Mouse (Mus musculus) lung, adult 2 months (tissue): ENCODE measurements around the gene Rab11a. TPM values are rescaled to one million over a fixed set of nuclear protein-coding genes. Genes with fewer than 3 reads are reported as not detected.
A peak's percentile ranks its signal among the peaks of the same experiment; 100 is the strongest.

Experiments used
- DNase-seq: peaks from one replicate; pipeline ENCODE4 v3.0.0; 2022
- H3K4me1 ChIP-seq: fragments of 200-500 bp; 2 replicates; pipeline ENCODE4 v1.6.1; 2011; ENCODE audit warnings: low read length; ENCODE audit not compliant: control insufficient read depth, insufficient read depth
- H3K4me3 ChIP-seq: fragments of 200-500 bp; replicated peaks from 2 replicates; pipeline ENCODE3; 2011; ENCODE audit warnings: low read depth, mild to moderate bottlenecking, control low read depth, low read length; ENCODE audit errors: extremely low read depth
- CTCF ChIP-seq: fragments of 200-500 bp; IDR thresholded peaks from 2 replicates; pipeline ENCODE4 v1.5.1; 2011; ENCODE audit warnings: mild to moderate bottlenecking, low read length, control low read depth; ENCODE audit not compliant: insufficient read depth
- POLR2A ChIP-seq: fragments of 200-500 bp; IDR thresholded peaks from 2 replicates; pipeline ENCODE4 v1.6.1; 2011; ENCODE audit warnings: low read depth, mild to moderate bottlenecking, control low read depth, low read length, borderline replicate concordance; ENCODE audit errors: extremely low read depth
- WGBS: fragments of 180-500 bp; shearing (Covaris S2); methylation state at CpG from one replicate; pipeline ENCODE4 v1.1.7; 2018; 5-methylcytosine and 5-hydroxymethylcytosine counted together
- polyA plus RNA-seq: library from polyadenylated mRNA; depleted of rRNA; stranded (reverse); fragments of >200 nt; gene quantifications from 2 replicates; pipeline ENCODE4 v1.2.3, GENCODE M21; 2012

The Rab11a gene
- polyA plus RNA-seq, 1 experiment = 109 TPM

- Histone ChIP-seq H3K4me1 (no peaks in the 10 kb centered on the region), H3K4me3 (no peak overlapping the region)
- TF ChIP-seq POLR2A (no peak), CTCF (no peak)
- peak; percentile 63 for DNase-seq
- WGBS = 39% methylated on average over 5 of the region's 5 CpGs
Observed at GRCm38 (mm10) chr9:64774411-64774811, 36.9 kb upstream of the Rab11a start.

- TF ChIP-seq CTCF = no peak
- TF ChIP-seq POLR2A = no peak
- no peak for DNase-seq
- 58% methylated on average over 4 of the region's 4 CpGs for WGBS
- H3K4me1 ChIP-seq = no peaks in the 10 kb centered on the region
- no peak overlapping the region for H3K4me3 ChIP-seq
Observed at GRCm38 (mm10) chr9:64773936-64774335, 36.4 kb upstream of the Rab11a start.

- H3K4me1 ChIP-seq = no peaks in the 10 kb centered on the region
- DNase-seq = no peak
- 72% methylated on average over 8 of the region's 8 CpGs for WGBS
- TF ChIP-seq CTCF (no peak), POLR2A (no peak)
- no peak overlapping the region for H3K4me3 ChIP-seq
Observed at GRCm38 (mm10) chr9:64773254-64773653, 35.7 kb upstream of the Rab11a start.

DNA sequence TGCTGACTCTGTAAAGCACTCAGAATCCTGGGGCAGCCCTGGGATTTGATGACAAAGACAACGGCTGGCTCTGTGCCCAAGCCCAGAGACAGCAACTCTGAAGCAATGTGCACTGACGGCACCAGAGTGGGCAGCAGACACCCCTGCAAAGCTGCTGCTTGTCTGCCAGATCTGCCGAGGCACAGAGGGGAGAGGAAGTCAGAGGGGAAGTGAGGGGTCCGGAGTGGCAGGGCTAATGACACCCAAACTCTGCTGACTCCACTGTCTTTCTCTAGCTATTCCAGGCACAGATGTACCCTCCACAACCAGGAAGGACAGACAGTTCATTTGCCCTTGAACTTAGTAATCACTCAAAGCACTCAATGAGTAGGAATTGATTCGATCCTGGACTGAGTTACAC is 33.7 kb upstream of the Rab11a start:
- TF ChIP-seq CTCF = no peak
- no peak for TF ChIP-seq POLR2A
- Histone ChIP-seq H3K4me1 (no peaks in the 10 kb centered on the region), H3K4me3 (no peak overlapping the region)
- no peak for DNase-seq
- WGBS = 29% methylated on average over 5 of the region's 5 CpGs

DNA sequence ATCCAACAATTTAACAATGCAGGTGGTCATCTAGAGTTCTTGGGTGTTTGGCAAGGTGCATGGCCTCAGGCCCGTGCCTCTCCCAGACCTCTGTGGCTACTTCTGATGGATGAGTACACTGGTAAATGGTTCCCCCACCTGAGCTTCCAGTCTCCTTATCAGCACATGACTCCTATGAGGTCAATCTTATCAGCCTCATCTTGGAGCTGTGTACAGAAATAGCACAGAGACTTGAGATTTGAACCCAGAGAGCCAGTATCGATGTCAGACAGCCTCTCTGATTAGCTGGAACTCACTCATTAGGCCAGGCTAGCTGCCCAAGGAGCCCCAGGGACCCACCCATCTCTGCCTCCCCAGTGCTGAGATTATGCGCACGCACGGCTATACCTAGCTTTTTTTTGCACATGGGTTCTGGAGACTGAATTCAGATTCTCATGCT is 32.9 kb upstream of the Rab11a start:
- TF ChIP-seq POLR2A (no peak), CTCF (no peak)
- no peaks in the 10 kb centered on the region for H3K4me1 ChIP-seq
- no peak overlapping the region for H3K4me3 ChIP-seq
- DNase-seq = no peak
- WGBS = 81% methylated on average over 5 of the region's 5 CpGs

DNA sequence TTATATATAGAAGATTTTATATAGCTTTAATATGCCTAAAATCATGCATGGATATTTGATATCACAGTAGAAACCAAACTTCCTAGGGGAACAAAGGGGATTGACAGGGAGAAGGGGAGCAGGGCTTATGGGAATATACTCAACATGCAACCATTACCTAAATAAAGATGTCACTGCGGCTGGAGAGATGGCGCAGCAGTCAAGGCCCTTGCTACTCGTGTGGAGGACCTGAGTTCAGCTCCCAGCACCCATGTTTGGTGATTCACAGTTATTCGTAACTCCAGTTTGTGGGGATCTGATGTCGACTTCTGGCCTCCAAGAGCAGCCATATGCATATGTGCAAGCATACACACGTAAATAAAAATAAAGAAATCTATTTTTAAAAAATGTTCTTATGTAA is 32.4 kb upstream of the Rab11a start:
- no peak for DNase-seq

DNA sequence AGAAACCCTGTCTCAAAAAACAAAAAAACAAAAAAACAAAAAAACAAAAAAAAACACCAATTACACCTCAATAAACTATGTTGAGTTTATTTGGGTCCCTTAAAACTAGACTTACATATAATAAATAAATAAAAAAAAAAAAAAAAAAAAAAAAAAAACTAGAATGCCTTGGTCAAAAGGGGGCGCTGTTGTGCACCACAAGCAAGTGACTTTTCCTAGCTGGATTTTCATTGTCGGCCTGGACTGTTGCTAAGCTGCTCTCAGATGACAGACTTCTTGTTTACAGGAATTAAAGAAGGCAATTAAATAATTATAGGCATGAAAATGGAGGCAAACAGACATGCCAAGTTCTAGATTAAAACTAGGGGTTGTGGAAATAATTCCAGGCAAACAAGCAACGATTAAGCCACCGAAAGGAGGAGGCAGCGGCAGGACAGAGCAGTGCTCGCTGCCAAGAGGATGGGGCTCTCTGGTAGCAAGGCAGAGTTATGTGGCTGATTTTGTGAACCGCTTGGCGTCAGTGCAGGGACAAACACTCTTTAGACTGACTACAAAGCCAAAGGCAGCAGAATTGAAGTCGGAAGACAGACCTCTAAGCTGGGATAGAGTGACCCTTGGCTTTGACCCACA is 31.6 kb upstream of the Rab11a start:
- peak; percentile 35 for DNase-seq
- Histone ChIP-seq H3K4me3 (no peak overlapping the region), H3K4me1 (no peaks in the 10 kb centered on the region)
- TF ChIP-seq POLR2A (no peak), CTCF (peak; percentile 39)
- 52% methylated on average over 9 of the region's 9 CpGs for WGBS

More for the DNA sequence above, 32.4 kb upstream of the Rab11a start:
- no peak overlapping the region for H3K4me3 ChIP-seq
- TF ChIP-seq POLR2A (no peak), CTCF (no peak)
- 91% methylated on average over 6 of the region's 6 CpGs for WGBS
- no peaks in the 10 kb centered on the region for H3K4me1 ChIP-seq

DNA sequence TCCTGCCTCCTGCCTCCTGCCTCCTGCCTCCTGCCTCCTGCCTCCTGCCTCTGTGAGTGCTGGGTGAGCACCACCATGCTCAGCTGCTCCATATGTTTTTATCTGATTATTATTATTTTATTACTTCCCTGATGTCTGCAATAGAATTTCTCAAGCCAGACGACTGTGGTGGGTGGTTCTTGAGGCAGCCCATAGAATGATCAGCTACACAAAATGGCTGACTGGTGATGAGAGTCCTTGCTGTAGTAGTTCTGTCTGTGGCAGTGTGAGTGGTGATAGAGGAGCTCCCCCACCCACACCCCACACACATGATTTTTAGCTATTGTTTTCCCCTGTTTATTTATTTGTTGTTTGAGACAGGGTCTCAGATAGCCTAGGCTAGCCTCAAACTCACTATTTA is 30.2 kb upstream of the Rab11a start:
- no peak for DNase-seq
- Histone ChIP-seq H3K4me3 (no peak overlapping the region), H3K4me1 (no peaks in the 10 kb centered on the region)
- TF ChIP-seq POLR2A (no peak), CTCF (no peak)
- WGBS = 50% methylated on average over 1 of the region's 1 CpGs

DNA sequence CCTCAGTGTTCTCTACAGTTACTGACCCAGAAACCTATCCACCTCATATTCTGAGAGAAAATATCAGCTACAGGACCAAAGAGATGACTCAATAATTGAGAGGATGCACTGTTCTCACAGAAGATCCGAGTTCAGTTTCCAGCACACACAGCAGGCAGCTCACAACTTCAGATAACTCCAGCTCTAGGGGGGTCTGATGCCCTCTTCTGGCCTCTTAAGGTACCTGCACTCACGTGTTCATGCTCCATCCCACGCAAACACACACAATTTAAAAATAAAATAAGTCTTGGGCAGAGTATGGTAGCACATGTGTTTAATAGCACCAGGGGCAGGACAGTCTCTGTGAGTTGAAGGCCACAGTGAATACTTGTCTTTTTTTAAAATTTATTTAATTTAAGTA is 28.6 kb upstream of the Rab11a start:
- DNase-seq = no peak
- 90% methylated on average over 3 of the region's 3 CpGs for WGBS
- TF ChIP-seq CTCF = no peak
- no peaks in the 10 kb centered on the region for H3K4me1 ChIP-seq
- no peak overlapping the region for H3K4me3 ChIP-seq

DNA sequence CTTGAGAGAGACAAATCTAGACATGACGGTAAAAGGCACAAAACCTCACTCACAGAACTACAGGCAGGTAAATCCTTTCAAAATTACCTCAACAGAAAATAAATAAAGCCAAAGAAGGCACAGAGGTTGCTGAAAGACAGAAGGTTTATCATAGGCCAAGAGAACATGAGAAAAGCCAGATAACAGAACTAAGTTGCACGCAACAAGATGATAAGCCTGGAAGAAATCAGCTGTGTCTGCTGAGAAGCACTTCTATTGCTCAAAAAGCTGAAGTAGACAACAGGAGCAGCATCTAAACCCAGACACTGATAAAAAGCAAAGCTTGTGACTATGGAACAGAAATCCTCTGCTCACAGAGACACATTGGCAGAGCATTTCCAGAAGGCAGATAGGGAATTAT is 27.3 kb upstream of the Rab11a start:
- no peak for TF ChIP-seq CTCF
- no peak for TF ChIP-seq POLR2A
- no peaks in the 10 kb centered on the region for H3K4me1 ChIP-seq
- no peak for DNase-seq
- H3K4me3 ChIP-seq = no peak overlapping the region
- WGBS = 75% methylated on average over 2 of the region's 2 CpGs

DNA sequence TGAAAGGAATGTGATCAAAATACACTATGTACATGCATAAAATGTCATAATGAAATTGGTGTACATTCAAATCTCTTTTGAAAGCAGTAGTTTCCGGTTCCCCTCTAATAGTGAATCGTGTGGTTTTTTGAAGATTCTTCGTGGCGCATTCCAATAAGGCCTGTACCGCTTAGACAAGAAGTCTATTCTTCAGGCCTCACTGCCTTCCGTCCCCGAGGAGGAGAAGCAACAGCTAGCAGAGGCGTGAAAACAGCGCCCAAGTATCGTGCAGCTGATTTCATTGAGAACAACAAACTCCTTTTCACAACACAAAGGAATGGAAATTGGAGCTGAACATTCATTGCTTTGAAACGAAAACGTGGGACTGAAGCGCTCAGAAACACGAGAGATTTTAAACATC is 20.5 kb upstream of the Rab11a start:
- no peak for DNase-seq
- TF ChIP-seq CTCF (no peak), POLR2A (no peak)
- WGBS = 87% methylated on average over 14 of the region's 14 CpGs

More for the DNA sequence above, 20.5 kb upstream of the Rab11a start:
- no peak overlapping the region for H3K4me3 ChIP-seq
- H3K4me1 ChIP-seq = no peaks in the 10 kb centered on the region
